Mouse (Mus musculus) stomach, embryonic 16.5 days (tissue): ENCODE measurements at regions not wholly inside any gene's neighbourhood (a gene's known extent, or its start where the extent isn't known, plus 50 kb on each side); places are given as distances from the start of the nearest gene placed in this dataset.

Experiments used
- ATAC-seq: fragments of 200-750 bp; cut with Nextera tagmentation; 2 replicates; pipeline ENCODE4 v1.8.0; 2017; ENCODE audit warnings: moderate number of reproducible peaks, moderate TSS enrichment; ENCODE audit not compliant: insufficient read depth, low FRiP score
- H3K27ac ChIP-seq: fragments of 300-500 bp; sonication (generic); 2 replicates; pipeline ENCODE4 v1.5.1; 2014; ENCODE audit warnings: low read length
- H3K27me3 ChIP-seq: fragments of 300-500 bp; sonication (generic); 2 replicates; pipeline ENCODE4 v1.6.1; 2014; ENCODE audit warnings: low read length, control low read depth, mixed read lengths; ENCODE audit not compliant: control insufficient read depth, insufficient read depth
- H3K36me3 ChIP-seq: fragments of 300-500 bp; sonication (generic); 2 replicates; pipeline ENCODE4 v1.6.1; 2014; ENCODE audit warnings: low read length; ENCODE audit not compliant: control insufficient read depth, insufficient read depth
- H3K4me1 ChIP-seq: fragments of 300-500 bp; sonication (generic); 2 replicates; pipeline ENCODE4 v1.6.1; 2014; ENCODE audit warnings: low read length, control low read depth, mixed read lengths; ENCODE audit not compliant: control insufficient read depth, insufficient read depth
- H3K4me2 ChIP-seq: fragments of 300-500 bp; sonication (generic); 2 replicates; pipeline ENCODE4 v1.6.1; 2014; ENCODE audit warnings: low read depth, low read length, mixed read lengths
- H3K4me3 ChIP-seq: fragments of 300-500 bp; sonication (generic); replicated peaks from 2 replicates; pipeline ENCODE4 v1.5.1; 2014; ENCODE audit warnings: mild to moderate bottlenecking, low read length
- H3K9ac ChIP-seq: fragments of 300-500 bp; sonication (generic); 2 replicates; pipeline ENCODE4 v1.6.1; 2014; ENCODE audit warnings: low read length
- H3K9me3 ChIP-seq: fragments of 300-500 bp; sonication (generic); replicated peaks from 2 replicates; pipeline ENCODE4 v1.6.1; 2016; ENCODE audit warnings: low read length, control low read depth; ENCODE audit not compliant: control insufficient read depth
- WGBS: fragments of 180-500 bp; shearing (Covaris S2); extraction: QIAGEN DNeasy Blood & Tissue Kit; methylation state at CpG from one replicate; pipeline ENCODE4 v1.1.7; 2014; 5-methylcytosine and 5-hydroxymethylcytosine counted together

DNA sequence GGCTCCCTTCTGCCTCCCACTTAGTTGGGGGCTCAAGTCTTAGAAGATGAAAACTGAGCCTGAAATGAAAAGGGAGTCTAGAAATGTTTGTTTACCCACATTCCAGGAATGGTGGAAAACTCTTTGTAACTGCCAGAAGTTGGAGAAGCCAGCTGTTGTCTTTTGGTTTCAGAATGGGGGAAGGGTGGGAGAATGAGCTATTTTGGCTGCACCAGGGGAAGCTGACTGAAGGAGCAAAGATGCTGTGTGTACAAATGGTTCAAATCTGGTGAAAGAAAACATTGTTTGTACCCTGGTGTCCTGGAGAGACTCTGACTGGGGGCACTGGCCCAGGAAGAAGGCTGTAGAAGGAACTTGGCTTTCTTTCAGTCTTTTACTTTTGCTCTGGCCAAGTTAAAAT, 291.1 kb downstream of the Vps13c start:
- Histone ChIP-seq H3K27ac (no peak overlapping the region), H3K36me3 (no peaks in the 10 kb centered on the region), H3K9ac (no peak overlapping the region), H3K4me3 (no peak overlapping the region), H3K4me2 (no peak overlapping the region), H3K9me3 (no peaks in the 10 kb centered on the region), H3K4me1 (no peaks in the 10 kb centered on the region; the same call in 1 of the 2 replicates), H3K27me3 (no peaks in the 10 kb centered on the region)
- no peak for ATAC-seq

DNA sequence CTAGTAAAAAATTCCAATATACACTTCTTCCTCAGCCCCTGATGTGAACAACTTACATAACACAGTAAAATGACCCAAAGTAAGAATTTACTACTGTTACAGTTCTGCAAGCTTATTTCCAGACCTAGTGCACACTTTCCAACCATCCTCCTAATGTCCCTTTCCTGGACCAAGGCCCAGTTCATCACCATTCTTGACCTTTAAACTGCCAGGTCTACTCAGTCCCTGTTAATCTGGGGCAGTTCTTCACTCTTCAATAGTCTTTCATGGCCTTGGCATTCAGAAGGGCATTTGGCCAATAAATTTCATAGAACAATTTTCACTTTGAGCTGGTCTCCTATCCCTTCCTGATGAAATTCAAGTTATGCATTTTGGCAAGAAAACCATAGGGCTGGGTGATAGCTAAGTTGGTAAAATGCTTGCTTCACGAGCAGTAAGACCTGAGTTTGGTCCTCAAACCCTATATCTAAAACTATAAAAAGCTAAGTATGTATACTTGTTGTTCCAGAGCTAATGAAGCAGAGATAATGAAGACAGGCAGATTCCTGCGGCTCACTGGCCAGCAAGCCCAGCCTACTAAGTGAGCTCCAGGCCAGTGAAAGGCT, 295.4 kb downstream of the Vps13c start:
- H3K27me3 ChIP-seq, result no peaks in the 10 kb centered on the region
- H3K27ac ChIP-seq, result no peak overlapping the region
- H3K4me2 ChIP-seq, result no peak overlapping the region
- H3K36me3 ChIP-seq, result no peaks in the 10 kb centered on the region
- no peak overlapping the region for H3K9ac ChIP-seq
- H3K9me3 ChIP-seq, result no peaks in the 10 kb centered on the region
- H3K4me1 ChIP-seq, result no peaks in the 10 kb centered on the region; the same call in 1 of the 2 replicates
- no peak for ATAC-seq
- H3K4me3 ChIP-seq, result no peak overlapping the region
- WGBS, result 75% methylated on average over 2 of the region's 2 CpGs

DNA sequence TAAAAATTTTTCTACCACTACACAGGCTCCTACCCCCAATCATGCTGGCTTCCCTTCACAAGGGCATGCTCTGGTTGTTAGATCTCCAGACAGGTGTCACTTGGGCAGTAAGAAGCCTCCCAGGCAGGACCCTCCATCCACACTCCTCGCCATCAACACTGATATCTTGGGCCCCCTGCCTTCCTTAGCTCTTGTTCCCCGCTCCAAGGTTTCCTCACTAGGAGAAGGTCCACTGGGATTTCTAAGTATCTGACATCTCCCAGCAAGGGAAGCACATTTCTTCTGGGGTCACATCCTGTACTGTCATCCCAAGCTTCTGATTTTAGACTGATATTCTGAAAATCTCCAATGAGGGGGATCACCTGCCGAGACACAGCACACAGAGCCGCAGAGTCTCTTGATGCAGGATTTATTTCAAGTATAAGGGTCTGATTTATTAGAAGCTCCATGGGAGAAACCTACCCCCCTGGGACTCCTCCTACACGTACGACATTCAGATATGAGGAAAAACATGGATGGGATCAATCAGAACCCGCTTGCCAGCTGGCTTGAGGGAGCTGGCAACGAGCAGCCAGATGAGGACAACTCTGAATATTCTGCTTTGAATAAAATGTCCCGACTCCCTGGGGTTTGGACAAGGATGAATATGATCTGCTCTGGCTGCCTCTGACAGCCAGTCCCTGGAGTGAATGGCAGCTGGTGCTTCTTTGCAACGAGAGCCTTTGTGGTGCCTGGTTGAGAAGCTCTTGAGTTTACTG, 322.8 kb downstream of the Vps13c start:
- 81% methylated on average over 10 of the region's 10 CpGs for WGBS
- Histone ChIP-seq H3K9ac (no peak overlapping the region), H3K36me3 (no peaks in the 10 kb centered on the region), H3K27me3 (no peaks in the 10 kb centered on the region), H3K4me3 (no peak overlapping the region), H3K4me2 (no peak overlapping the region), H3K9me3 (no peaks in the 10 kb centered on the region), H3K4me1 (no peaks in the 10 kb centered on the region), H3K27ac (no peak overlapping the region)
- ATAC-seq, result no peak

DNA sequence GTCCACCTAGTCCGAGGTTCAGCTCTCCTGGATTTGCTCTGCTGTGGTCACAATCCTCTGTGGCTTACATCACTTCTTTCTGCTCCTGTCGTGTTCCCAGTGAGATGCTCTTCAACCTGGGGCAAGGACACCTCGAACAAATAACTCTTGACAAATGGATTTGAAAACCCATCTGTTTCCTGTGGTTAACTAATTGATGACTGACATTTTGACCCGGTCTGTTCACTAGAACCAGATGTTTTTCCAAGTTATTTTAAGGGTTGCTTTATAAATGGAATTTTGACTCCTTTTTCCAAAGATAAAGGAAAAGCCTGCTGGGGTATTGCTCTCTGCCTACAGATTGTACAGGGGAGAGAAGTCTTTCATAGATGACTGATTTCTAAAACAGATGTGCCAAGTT, 326.4 kb downstream of the Vps13c start:
- no peak overlapping the region for H3K27ac ChIP-seq
- H3K9ac ChIP-seq, result no peak overlapping the region
- H3K27me3 ChIP-seq, result no peaks in the 10 kb centered on the region
- H3K4me1 ChIP-seq, result no peaks in the 10 kb centered on the region
- no peaks in the 10 kb centered on the region for H3K9me3 ChIP-seq
- 30% methylated on average over 4 of the region's 4 CpGs for WGBS
- no peak overlapping the region for H3K4me2 ChIP-seq
- H3K4me3 ChIP-seq, result no peak overlapping the region
- no peak for ATAC-seq
- H3K36me3 ChIP-seq, result no peaks in the 10 kb centered on the region

DNA sequence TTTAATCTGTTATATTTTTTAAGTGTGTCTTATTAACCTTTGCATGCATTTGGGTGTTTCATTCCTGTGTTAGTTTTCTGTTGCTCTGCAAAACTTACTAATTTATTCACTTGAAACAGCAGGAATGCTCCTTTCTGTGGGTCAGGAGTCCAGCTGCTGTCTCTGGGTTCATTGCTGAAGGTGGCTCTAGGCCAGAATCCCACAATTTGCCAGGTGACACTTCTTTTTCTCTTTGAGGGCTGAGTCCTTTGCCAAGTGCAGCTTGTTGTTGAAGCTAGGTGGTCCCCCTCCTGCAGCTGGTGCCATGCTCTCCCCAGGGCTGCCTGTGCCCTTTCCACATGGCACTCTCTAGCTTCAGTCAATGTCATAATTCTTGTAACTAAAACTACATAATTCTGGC, 348.7 kb downstream of the Vps13c start:
- Histone ChIP-seq H3K9me3 (no peaks in the 10 kb centered on the region), H3K36me3 (no peaks in the 10 kb centered on the region), H3K27me3 (no peaks in the 10 kb centered on the region), H3K4me2 (no peak overlapping the region), H3K27ac (no peak overlapping the region), H3K4me3 (no peak overlapping the region), H3K9ac (no peak overlapping the region), H3K4me1 (no peaks in the 10 kb centered on the region)
- ATAC-seq, result no peak

DNA sequence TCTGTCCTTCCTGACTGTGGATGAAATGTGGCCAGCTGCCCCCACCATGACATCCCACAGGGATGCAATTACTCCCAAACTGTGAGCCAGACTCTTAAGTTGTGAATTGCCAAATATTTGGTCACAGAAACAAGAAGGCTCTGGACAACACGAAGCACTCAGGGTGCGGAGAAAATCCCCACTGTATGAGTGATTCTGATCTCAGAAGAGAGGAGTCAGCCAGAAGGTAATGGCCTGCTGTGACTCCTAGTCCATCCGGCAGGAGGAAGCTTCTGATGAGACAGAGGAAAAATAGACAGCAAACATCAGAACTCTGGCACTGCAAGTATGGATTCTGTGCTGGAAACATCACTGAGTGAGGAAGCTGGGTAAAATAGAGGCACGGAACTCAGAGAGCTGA, 359.6 kb downstream of the Vps13c start:
- no peaks in the 10 kb centered on the region for H3K4me1 ChIP-seq
- no peaks in the 10 kb centered on the region for H3K36me3 ChIP-seq
- no peaks in the 10 kb centered on the region for H3K27me3 ChIP-seq
- H3K4me2 ChIP-seq, result no peak overlapping the region
- WGBS, result 78% methylated on average over 4 of the region's 4 CpGs
- no peak overlapping the region for H3K9ac ChIP-seq
- H3K4me3 ChIP-seq, result no peak overlapping the region
- H3K27ac ChIP-seq, result no peak overlapping the region
- no peaks in the 10 kb centered on the region for H3K9me3 ChIP-seq
- ATAC-seq, result no peak

DNA sequence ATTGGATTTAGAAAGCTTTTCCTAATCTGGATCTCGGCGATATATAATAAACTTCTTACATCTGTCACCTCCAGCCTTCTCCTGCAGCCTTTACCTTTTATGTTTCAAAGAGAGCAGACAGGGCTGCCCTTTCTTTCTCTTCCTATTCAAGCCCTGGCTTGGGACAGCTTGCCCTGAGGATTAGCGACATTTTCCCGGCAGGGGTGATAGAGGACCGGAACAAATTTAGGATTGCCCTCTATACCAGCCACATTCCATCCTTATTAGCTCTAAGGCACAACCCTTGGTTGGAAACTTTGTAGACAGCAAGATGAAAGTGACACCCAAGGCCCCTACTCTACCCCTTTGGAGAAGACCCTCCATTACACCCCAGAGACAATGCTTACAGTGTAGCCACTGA, 360.8 kb downstream of the Vps13c start:
- H3K27ac ChIP-seq, result no peak overlapping the region
- no peak overlapping the region for H3K4me2 ChIP-seq
- no peaks in the 10 kb centered on the region for H3K9me3 ChIP-seq
- no peak for ATAC-seq
- H3K4me1 ChIP-seq, result no peaks in the 10 kb centered on the region
- WGBS, result 56% methylated on average over 5 of the region's 5 CpGs
- no peaks in the 10 kb centered on the region for H3K36me3 ChIP-seq
- H3K9ac ChIP-seq, result no peak overlapping the region
- H3K27me3 ChIP-seq, result no peaks in the 10 kb centered on the region
- H3K4me3 ChIP-seq, result no peak overlapping the region

DNA sequence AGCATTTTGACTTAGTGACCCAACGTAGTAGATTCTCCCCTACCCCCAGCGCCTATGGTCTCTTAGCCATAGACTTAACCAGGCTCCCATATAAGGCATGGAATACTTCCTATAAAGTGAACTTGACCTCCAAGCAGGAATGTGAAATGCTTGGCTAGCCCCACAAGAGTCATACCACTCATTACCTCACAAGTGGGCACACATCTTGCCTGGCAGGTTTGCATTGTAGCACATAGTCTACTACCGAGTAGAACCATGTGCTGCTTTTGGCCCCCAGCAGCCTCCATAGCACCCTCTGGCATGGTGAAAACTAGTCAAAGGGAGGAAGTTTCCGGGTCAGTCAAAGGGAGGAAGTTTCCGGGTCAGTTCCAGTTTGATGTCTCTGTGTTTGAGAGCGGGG, 385.5 kb downstream of the Vps13c start:
- no peak overlapping the region for H3K4me3 ChIP-seq
- no peaks in the 10 kb centered on the region for H3K4me1 ChIP-seq
- no peak for ATAC-seq
- H3K9ac ChIP-seq, result no peak overlapping the region
- no peaks in the 10 kb centered on the region for H3K27me3 ChIP-seq
- WGBS, result 87% methylated on average over 6 of the region's 6 CpGs
- H3K36me3 ChIP-seq, result no peaks in the 10 kb centered on the region
- H3K9me3 ChIP-seq, result no peaks in the 10 kb centered on the region
- no peak overlapping the region for H3K27ac ChIP-seq
- no peak overlapping the region for H3K4me2 ChIP-seq

DNA sequence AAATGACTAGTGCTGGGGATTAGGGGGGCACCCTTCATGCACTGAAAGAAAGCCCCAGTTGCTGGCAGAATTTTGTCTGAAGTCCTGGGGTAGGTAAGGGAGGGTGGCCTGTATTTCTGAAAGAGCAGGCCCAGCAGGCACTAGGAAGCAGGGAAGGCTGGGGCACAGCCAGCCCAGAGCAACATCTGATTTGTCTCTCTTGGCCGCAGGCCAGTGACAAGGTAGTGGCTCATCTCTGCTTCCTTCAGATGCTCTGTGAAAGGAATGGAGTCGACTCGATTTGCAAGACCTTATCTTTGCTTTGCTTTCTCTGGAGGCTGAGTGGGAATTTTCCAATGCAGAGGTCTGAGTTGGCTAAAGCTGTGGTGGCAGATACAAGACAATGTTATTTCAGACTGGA, 390.9 kb downstream of the Vps13c start:
- H3K27ac ChIP-seq, result no peak overlapping the region
- no peak overlapping the region for H3K4me2 ChIP-seq
- H3K36me3 ChIP-seq, result no peaks in the 10 kb centered on the region
- H3K4me3 ChIP-seq, result no peak overlapping the region
- no peak overlapping the region for H3K9ac ChIP-seq
- 67% methylated on average over 3 of the region's 3 CpGs for WGBS
- no peak for ATAC-seq
- H3K9me3 ChIP-seq, result no peaks in the 10 kb centered on the region
- no peaks in the 10 kb centered on the region for H3K27me3 ChIP-seq
- H3K4me1 ChIP-seq, result no peaks in the 10 kb centered on the region
